Mouse (Mus musculus) heart, postnatal 10 days (tissue): ENCODE measurements at regions not wholly inside any gene's neighbourhood (a gene's known extent, or its start where the extent isn't known, plus 50 kb on each side); places are given as distances from the start of the nearest gene placed in this dataset.

Experiments
- DNase-seq, 2 experiments: peaks; one replicate each; pipeline ENCODE4 v3.0.0; 2021
- intact Hi-C: fragments of 180-260 bp; cut with DNase I; formaldehyde crosslinking; loops from one replicate; pipeline ENCODE4 v1.15.1; 2025

GRCm38 (mm10) chr3:35299036-35299435 is 454.9 kb upstream of the Atp11b start:
- intact Hi-C loops = no loop called here
- no peak for DNase-seq

GRCm38 (mm10) chr3:35306013-35306412 is 447.9 kb upstream of the Atp11b start:
- no peak for DNase-seq
- intact Hi-C loops = no loop called here

GRCm38 (mm10) chr3:35314177-35314576 is 439.7 kb upstream of the Atp11b start:
- intact Hi-C loops = no loop called here
- DNase-seq = no peak

GRCm38 (mm10) chr3:35315162-35315561 is 438.7 kb upstream of the Atp11b start:
- intact Hi-C loops = no loop called here
- DNase-seq = no peak

GRCm38 (mm10) chr3:35318348-35318747 is 435.6 kb upstream of the Atp11b start:
- intact Hi-C loops = no loop called here
- DNase-seq = no peak

- intact Hi-C loops = loop anchor here (5.0 kb wide), 1 partner anchor 674 kb away; no protein-coding TSS in a partner anchor
- DNase-seq = peak; percentile 22 to 25
Observed at GRCm38 (mm10) chr3:35320844-35321393, 433.0 kb upstream of the Atp11b start.

- intact Hi-C loops = loop anchor here (5.0 kb wide), 1 partner anchor 675 kb away; no protein-coding TSS in a partner anchor
- no peak for DNase-seq
Observed at GRCm38 (mm10) chr3:35321991-35322390, 431.9 kb upstream of the Atp11b start.

GRCm38 (mm10) chr3:35322899-35323298 is 431.0 kb upstream of the Atp11b start:
- no peak for DNase-seq
- intact Hi-C loops = loop anchor here (5.0 kb wide), 1 partner anchor 676 kb away; no protein-coding TSS in a partner anchor

- intact Hi-C loops = loop anchor here (5.0 kb wide), 1 partner anchor 676 kb away; no protein-coding TSS in a partner anchor
- peak; percentile 46 to 71 for DNase-seq
Observed at GRCm38 (mm10) chr3:35323450-35324077, 430.3 kb upstream of the Atp11b start.

GRCm38 (mm10) chr3:35324186-35324585 is 429.7 kb upstream of the Atp11b start:
- intact Hi-C loops = loop anchor here (5.0 kb wide), 1 partner anchor 677 kb away; no protein-coding TSS in a partner anchor
- DNase-seq = no peak

- no peak for DNase-seq
- intact Hi-C loops = no loop called here
Observed at GRCm38 (mm10) chr3:35332534-35333272, 421.2 kb upstream of the Atp11b start.

- intact Hi-C loops = no loop called here
Observed at GRCm38 (mm10) chr3:35334017-35334416, 419.9 kb upstream of the Atp11b start.

GRCm38 (mm10) chr3:35334546-35334945 is 419.4 kb upstream of the Atp11b start:
- no peak for DNase-seq
- intact Hi-C loops = no loop called here

More at GRCm38 (mm10) chr3:35334017-35334416, 419.9 kb upstream of the Atp11b start:
- no peak for DNase-seq

GRCm38 (mm10) chr3:35335837-35336236 is 418.1 kb upstream of the Atp11b start:
- intact Hi-C loops = no loop called here
- no peak for DNase-seq

- intact Hi-C loops = no loop called here
- no peak for DNase-seq
Observed at GRCm38 (mm10) chr3:35340525-35340924, 413.4 kb upstream of the Atp11b start.

GRCm38 (mm10) chr3:35340935-35341800 is 412.7 kb upstream of the Atp11b start:
- intact Hi-C loops = no loop called here
- peak; percentile 12 to 29 for DNase-seq

- intact Hi-C loops = no loop called here
- no peak for DNase-seq
Observed at GRCm38 (mm10) chr3:35341840-35342239, 412.1 kb upstream of the Atp11b start.

GRCm38 (mm10) chr3:35342584-35342983 is 411.3 kb upstream of the Atp11b start:
- intact Hi-C loops = no loop called here
- peak in 1 of 2 experiments; percentile 14 for DNase-seq

GRCm38 (mm10) chr3:35343936-35344335 is 410.0 kb upstream of the Atp11b start:
- intact Hi-C loops = no loop called here
- no peak for DNase-seq

- intact Hi-C loops = no loop called here
- peak in 1 of 2 experiments; percentile 5 for DNase-seq
Observed at GRCm38 (mm10) chr3:35349114-35349513, 404.8 kb upstream of the Atp11b start.

GRCm38 (mm10) chr3:35353442-35353841 is 400.5 kb upstream of the Atp11b start:
- DNase-seq = no peak
- intact Hi-C loops = no loop called here
